Mouse (Mus musculus): ENCODE measurements around the gene RPS10-NUDT3. TPM values are rescaled to one million over a fixed set of nuclear protein-coding genes. Genes with fewer than 3 reads are reported as not detected.

The RPS10-NUDT3 gene
- polyA plus RNA-seq, 1 experiment from 2014 or later = not detected

DNA sequence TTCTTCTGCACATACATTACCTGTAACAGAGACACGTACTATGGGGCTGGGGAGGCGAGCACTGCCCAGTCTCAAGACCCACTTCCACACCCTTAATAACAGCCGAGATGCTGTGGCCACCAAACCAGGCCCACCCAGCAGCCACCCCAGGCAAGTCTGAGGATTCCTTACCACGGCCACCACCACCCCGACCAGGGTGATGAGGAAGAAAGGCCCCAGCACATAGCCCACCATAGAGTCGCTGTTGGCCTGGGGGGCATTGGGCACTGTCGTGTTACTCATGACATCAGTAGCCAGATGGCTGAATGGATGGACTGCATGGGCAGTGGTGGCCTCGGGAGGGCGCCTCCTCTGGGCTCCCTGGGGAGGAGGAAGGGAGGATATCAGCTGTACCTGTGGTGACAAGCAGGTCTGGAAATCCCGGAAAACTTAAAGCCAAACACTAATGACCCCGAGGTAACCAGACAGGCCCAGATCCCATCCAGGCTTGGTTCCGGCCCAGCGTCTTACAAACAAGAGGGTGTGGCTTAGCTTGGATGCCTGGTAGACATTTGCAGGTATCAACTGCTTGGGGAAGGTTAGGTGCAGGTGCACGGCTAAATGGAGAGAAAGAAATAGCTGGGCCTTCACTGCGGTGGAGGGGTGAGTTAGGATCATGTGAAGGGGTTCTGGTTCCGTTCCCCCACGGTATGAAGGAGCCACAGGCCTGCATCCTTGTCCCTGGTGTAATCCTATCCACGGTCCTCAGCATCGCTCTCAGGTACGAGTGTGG lies 70.4 kb downstream of the RPS10-NUDT3 start:
- Histone ChIP-seq H3K36me3 (peaks cover 10% of the 10 kb centered on the region), H3K4me2 (replicated peaks) (peak overlapping the region; percentile 90), H3K4me3 (replicated peaks) (peak overlapping the region; percentile 68), H3K27me3 (no peaks in the 10 kb centered on the region), H3K4me1 (replicated peaks) (peaks cover 42% of the 10 kb centered on the region), H3K9me3 (no peaks in the 10 kb centered on the region), H3K9ac (replicated peaks) (peak overlapping the region; percentile 80), H3K27ac (peak overlapping the region; percentile 56)
- ATAC-seq = no peak
- 11% methylated on average over 20 of the region's 20 CpGs for WGBS

DNA sequence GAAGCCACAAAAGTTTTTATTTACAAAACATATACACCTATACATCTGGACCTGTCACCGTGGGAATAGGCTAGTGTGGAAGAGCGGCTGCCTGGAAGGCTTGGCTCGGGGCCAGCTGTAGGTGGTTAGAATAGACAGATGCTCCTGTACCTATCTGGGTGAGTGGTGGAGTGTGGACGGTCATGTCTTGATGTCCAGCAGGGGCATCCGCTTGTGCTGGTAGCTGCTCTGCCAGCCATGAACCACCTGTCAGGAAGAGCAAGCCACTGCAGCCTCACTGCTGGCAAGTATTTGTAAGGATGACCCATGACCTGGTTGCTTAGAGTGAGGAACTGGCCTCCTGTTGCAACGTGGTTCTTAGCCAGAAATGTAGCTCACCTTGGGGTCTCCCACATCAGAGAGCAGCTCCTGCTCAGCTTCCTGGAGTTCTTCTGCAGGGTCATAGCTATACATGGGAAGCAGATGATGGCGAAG lies 71.2 kb downstream of the RPS10-NUDT3 start:
- no peaks in the 10 kb centered on the region for H3K27me3 ChIP-seq
- H3K27ac ChIP-seq = no peak overlapping the region
- no peak overlapping the region for H3K9ac ChIP-seq (replicated peaks)
- no peak overlapping the region for H3K4me3 ChIP-seq (replicated peaks)
- 51% methylated on average over 7 of the region's 7 CpGs for WGBS
- H3K4me1 ChIP-seq (replicated peaks) = peaks cover 48% of the 10 kb centered on the region
- H3K36me3 ChIP-seq = peaks cover 10% of the 10 kb centered on the region
- ATAC-seq = no peak
- peak overlapping the region; percentile 90; the same call in 1 of the 2 replicates for H3K4me2 ChIP-seq (replicated peaks)
- H3K9me3 ChIP-seq = no peaks in the 10 kb centered on the region

DNA sequence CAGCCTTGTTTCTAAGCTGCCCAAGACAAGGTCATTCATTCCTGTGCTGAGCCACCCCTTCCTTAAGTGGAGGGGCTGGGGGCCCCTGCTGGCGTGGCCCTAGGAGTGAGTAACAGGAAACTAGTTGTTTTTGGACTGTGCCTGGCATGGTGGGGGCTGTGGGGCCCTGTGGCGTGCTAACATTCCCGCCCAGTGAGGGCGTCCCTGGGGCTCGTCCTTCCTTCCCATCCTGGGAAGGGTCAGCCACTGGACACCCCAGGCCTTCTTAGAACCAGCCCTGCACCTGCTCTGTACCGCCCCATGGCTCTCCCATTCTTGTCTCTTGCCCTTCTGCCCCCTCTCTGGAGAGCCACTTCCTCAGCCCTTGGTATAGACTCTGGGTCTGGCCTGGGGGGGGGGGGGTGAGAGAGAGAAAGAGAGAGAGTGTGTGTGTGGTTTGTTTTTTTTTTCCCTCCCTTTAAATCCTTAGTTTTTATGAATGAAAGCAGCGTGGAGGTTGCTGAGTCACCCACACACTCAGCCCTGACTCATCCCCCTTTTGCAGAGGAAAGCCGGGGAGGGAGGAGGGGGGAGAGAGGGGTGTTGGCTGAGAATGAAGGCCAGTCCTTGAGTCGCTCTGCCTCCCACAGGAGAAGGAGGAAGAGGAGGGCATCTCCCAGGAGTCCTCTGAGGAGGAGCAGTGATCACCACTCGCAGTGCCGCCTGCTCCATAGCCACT lies 73.1 kb downstream of the RPS10-NUDT3 start:
- Histone ChIP-seq H3K4me2 (replicated peaks) (no peak overlapping the region), H3K27ac (no peak overlapping the region), H3K4me3 (replicated peaks) (no peak overlapping the region), H3K9me3 (no peaks in the 10 kb centered on the region), H3K27me3 (no peaks in the 10 kb centered on the region), H3K4me1 (replicated peaks) (peaks cover 63% of the 10 kb centered on the region), H3K36me3 (peaks cover 10% of the 10 kb centered on the region), H3K9ac (replicated peaks) (0 out of 2 replicates have a peak overlapping the region, but pooled peaks have one; percentile 32)
- ATAC-seq = no peak
- 54% methylated on average over 11 of the region's 11 CpGs for WGBS

DNA sequence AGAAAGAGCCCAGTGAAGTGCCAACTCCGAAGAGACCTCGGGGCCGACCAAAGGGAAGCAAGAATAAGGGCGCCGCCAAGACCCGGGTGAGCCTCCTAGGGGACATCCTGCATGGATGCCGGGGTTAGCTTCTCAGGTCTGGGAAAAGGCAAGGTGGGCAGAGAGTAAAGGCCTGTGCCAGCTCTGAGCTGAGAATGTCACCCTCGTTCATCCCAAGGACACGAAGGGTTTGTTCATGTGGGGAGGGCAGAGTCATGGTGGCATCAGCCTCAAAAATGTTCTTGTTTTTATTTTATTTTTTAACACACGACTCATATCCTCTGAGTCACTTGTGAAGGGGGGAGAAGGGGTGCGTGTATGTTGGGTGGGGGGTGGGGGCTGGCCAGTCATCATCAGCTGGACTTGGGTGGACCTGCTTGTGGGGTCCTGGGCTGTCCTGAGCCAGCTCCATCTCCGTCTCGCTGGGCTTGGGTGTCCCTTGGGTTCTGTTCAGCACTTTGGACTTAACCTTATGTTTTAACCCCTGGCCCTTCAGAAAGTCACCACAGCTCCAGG lies 74.0 kb downstream of the RPS10-NUDT3 start:
- Histone ChIP-seq H3K4me1 (replicated peaks) (peaks cover 56% of the 10 kb centered on the region), H3K27me3 (no peaks in the 10 kb centered on the region), H3K4me2 (replicated peaks) (no peak overlapping the region), H3K36me3 (peaks cover 10% of the 10 kb centered on the region), H3K9ac (replicated peaks) (no peak overlapping the region), H3K27ac (no peak overlapping the region), H3K9me3 (no peaks in the 10 kb centered on the region), H3K4me3 (replicated peaks) (no peak overlapping the region)
- no peak for ATAC-seq
- 87% methylated on average over 13 of the region's 13 CpGs for WGBS

DNA sequence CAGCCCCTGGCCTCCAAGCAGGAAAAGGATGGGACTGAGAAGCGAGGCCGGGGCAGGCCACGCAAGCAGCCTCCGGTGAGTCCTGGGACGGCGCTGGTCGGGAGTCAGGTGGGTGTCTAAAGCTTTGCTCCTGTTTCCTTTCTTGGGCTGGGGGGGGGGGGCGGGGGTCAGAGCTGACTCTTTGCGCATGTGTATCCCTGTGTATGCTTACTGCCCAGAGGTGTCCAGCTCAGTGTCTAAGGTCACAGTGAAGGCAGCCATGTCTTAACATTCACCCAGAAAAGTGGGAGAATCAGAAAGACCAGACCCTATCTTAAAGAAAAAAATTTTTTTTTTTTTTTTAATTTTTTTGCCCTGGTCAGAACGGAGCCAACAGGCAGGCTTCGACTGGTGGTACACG lies 75.4 kb downstream of the RPS10-NUDT3 start:
- Histone ChIP-seq H3K4me2 (replicated peaks) (0 out of 2 replicates have a peak overlapping the region, but pooled peaks have one; percentile 90), H3K36me3 (peaks cover 10% of the 10 kb centered on the region), H3K4me1 (replicated peaks) (peaks cover 59% of the 10 kb centered on the region), H3K27me3 (peaks cover 7% of the 10 kb centered on the region; the same call in 1 of the 2 replicates), H3K27ac (no peak overlapping the region), H3K9me3 (no peaks in the 10 kb centered on the region), H3K4me3 (replicated peaks) (no peak overlapping the region), H3K9ac (replicated peaks) (no peak overlapping the region)
- ATAC-seq = no peak
- WGBS = 61% methylated on average over 11 of the region's 12 CpGs

DNA sequence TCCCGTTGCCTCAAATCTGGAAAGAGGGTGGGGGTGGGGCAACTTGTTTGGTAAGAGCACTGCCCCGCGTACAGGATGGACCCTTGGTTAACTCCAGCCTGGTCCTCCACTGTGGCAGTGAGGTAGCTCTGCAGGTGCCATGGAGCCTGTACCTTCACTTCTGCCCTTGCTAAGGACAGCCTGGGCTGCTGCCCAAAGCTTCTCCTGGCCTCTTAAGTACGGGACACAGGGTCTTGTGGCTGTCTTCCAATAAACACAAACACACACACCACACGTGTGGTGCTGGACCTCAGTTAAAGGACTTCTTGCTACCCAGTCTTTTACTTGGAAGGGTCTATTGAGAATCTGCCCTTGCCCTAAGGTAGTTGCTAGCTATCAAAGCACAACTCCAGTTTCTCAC lies 76.2 kb downstream of the RPS10-NUDT3 start:
- ATAC-seq = no peak
- H3K9ac ChIP-seq (replicated peaks) = no peak overlapping the region
- H3K9me3 ChIP-seq = no peaks in the 10 kb centered on the region
- H3K4me3 ChIP-seq (replicated peaks) = no peak overlapping the region
- peaks cover 11% of the 10 kb centered on the region for H3K27me3 ChIP-seq
- WGBS = 8% methylated on average over 5 of the region's 5 CpGs
- H3K27ac ChIP-seq = no peak overlapping the region
- peak overlapping the region; percentile 90 for H3K4me2 ChIP-seq (replicated peaks)
- H3K36me3 ChIP-seq = peaks cover 9% of the 10 kb centered on the region
- H3K4me1 ChIP-seq (replicated peaks) = peaks cover 51% of the 10 kb centered on the region

DNA sequence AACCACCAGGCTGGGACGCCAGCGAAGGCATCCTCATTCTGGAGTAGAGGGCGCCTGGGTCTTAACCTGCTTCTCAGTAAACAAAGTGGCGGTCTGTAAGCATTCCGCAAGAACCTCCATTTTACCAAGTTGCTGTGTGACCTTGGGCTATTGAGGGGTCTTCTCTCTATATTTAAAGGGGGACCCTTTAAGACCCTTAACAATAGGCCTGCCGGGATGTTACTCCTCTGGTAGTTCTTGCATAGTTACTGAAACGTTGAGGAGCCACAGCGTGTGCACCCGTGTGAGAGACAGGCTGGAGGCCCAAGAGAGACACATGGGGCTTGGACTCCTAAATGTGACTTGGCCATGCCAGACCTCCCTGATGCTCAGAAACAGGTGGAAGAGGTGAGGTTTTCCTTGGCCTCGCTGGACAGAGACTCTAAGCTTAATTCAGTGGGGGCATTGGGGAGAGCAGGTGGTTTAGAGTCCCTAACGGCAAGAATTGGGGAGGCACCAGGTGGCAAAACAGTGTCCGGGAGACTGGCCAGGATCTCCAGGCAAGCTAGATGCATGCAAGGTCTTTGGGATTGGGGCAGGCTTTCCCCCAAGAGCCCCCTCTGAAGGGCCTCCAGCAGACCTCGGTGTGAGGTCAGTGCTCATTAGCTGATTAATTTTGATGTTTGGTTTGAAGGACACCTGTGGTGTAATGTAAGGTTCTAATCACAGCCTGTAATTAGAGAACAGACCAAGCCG lies 76.9 kb downstream of the RPS10-NUDT3 start:
- Histone ChIP-seq H3K9ac (replicated peaks) (peak overlapping the region; percentile 86), H3K27me3 (peaks cover 12% of the 10 kb centered on the region), H3K36me3 (peaks cover 6% of the 10 kb centered on the region; the same call in 1 of the 2 replicates), H3K4me1 (replicated peaks) (peaks cover 50% of the 10 kb centered on the region), H3K4me2 (replicated peaks) (peak overlapping the region; percentile 90), H3K9me3 (no peaks in the 10 kb centered on the region), H3K27ac (peak overlapping the region; percentile 96; the same call in 1 of the 2 replicates), H3K4me3 (replicated peaks) (peak overlapping the region; percentile 85)
- no peak for ATAC-seq
- under 1% methylated on average over 14 of the region's 14 CpGs for WGBS

DNA sequence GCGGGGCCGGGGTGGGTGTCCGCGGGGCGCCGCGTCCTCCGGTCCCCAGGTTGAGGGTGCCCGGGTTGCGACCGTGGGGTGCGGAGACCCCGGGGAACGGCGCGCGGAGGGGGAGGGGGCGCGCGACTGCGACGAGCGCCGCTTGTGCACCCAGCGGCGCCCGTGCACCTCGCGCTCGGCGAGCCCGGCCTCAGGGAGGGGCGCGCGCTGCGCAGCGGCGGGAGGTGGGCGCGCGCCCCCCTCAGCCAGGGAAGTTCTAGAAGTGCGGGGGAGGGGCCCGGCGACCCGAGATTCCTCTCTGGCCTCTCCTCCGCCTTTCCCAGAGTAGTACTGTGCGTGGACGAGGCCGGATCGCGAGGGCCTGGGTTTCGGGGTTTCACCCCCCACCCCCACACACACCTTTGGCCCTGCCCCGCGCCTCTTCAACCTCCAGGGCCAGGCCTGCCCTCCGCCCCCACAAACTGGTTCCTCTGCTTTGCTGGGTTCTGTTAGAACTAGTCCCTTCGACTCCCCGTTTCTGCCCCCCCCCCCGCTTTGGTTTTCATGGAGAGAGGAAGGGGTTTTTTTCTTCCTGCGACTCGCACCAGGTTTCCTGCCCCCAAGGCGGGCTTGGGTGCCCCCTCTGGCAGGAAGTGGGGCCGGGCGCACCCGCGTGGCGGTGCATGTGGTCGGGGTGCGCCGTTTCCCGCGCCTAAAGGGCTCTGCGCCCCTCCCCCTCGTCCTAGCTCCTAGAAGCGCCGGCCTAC lies 77.7 kb downstream of the RPS10-NUDT3 start:
- Histone ChIP-seq H3K27ac (peak overlapping the region; percentile 96), H3K4me2 (replicated peaks) (peak overlapping the region; percentile 90), H3K27me3 (peaks cover 12% of the 10 kb centered on the region), H3K4me1 (replicated peaks) (peaks cover 50% of the 10 kb centered on the region), H3K4me3 (replicated peaks) (peak overlapping the region; percentile 85), H3K9me3 (no peaks in the 10 kb centered on the region), H3K36me3 (peaks cover 6% of the 10 kb centered on the region; the same call in 1 of the 2 replicates), H3K9ac (replicated peaks) (peak overlapping the region; percentile 86)
- peak; percentile 44 for ATAC-seq
- under 1% methylated on average over 73 of the region's 75 CpGs for WGBS

DNA sequence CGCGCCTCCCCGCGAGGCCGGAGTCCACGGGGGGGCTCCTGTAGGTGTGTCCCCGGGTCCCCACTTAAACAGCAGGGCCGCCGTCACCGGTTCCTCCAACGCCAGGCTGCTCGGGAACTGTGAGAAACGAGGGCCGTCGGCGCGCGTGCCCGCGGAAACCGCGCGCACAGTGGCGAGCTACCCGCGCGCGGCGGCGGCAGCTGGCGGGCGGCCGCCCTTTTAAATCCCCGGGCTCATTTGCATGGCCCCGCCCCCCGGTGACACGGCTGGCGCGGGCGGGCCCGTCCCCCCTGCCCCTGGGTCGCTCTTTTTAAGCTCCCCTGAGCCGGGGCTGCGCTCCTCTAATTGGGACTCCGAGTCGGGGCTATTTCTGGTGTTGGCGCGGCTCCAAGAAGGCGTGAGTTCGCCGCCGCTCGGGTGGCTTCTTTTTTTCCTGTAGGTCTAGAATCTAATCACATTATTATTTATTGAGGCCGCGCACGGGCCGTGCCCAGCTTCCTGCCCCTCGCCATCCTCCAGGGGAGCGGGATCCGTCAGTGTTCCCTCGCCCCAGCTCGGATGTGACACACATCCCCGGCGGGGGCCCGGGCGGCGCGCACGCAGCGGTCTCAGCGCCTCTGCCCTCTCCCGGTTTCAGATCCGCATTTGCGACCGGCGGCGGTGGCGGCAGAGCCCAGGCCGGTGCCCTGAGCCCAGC lies 78.6 kb downstream of the RPS10-NUDT3 start, which contains the start of gene Hmga1:
Gene Hmga1, plus strand, starts transcription at position 183 of the 697 bp plus-strand sequence.
- ATAC-seq = peak; percentile 78
- H3K4me2 ChIP-seq (replicated peaks) = peak within 1 kb of the TSS; percentile 90
- under 1% methylated on average over 69 of the region's 79 CpGs for WGBS

DNA sequence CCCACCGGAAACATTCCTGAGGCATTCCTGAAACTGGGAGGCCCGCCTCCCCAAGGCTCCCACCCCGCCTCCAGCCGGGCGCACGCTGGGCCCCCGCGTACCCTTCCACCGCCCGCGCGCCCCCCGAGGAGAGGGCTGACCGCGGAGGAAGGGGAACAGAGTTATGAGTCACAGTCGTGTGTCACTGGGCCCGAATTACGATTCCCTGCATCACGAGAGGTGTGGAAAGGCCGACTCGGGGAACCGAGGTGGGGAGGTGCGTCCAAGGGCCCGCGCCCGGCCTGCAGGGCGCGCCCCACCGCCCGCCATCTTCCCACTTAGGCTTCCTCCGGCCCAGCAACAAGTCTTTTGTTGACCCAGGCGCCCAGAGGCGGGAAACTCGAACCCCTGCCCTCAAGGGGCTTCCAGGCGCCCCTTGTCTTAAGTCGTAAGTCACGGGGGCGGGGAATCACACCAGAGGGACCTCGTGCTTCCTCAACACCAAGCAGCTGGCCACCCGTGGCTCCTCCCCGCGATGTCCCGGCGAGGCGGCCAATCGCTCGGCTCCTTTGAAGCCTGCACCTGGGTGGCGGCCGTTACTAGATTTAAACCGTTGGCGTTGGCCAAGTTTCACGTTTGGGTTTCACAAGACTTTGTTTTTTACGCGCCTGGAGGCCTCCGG lies 79.4 kb downstream of the RPS10-NUDT3 start:
- Histone ChIP-seq H3K36me3 (no peaks in the 10 kb centered on the region), H3K9me3 (no peaks in the 10 kb centered on the region), H3K9ac (replicated peaks) (peak overlapping the region; percentile 41; the same call in 1 of the 2 replicates), H3K27me3 (peaks cover 12% of the 10 kb centered on the region), H3K4me3 (replicated peaks) (peak overlapping the region; percentile 85), H3K4me1 (replicated peaks) (peaks cover 41% of the 10 kb centered on the region), H3K27ac (peak overlapping the region; percentile 96), H3K4me2 (replicated peaks) (peak overlapping the region; percentile 90)
- peak; percentile 10; the same call in 1 of the 2 replicates for ATAC-seq
- WGBS = under 1% methylated on average over 55 of the region's 55 CpGs

More for the DNA sequence above, 78.6 kb downstream of the RPS10-NUDT3 start, which contains the start of gene Hmga1:
- Histone ChIP-seq H3K9me3 (no peaks in the 10 kb centered on the region), H3K4me1 (replicated peaks) (peaks cover 41% of the 10 kb centered on the region), H3K4me3 (replicated peaks) (peak within 1 kb of the TSS; percentile 85), H3K27me3 (peaks cover 12% of the 10 kb centered on the region), H3K27ac (peak within 1 kb of the TSS; percentile 96), H3K9ac (replicated peaks) (peak within 1 kb of the TSS; percentile 86), H3K36me3 (no peaks in the 10 kb centered on the region)

Measured in midbrain, embryonic 13.5 days (tissue).